Mouse (Mus musculus) MEL (cell line): ENCODE data around the gene Spata1. TPM values are rescaled to one million over a fixed set of nuclear protein-coding genes. Genes with fewer than 3 reads are reported as not detected.

Experiments used
- DNase-seq: peaks from one replicate; pipeline ENCODE4 v3.0.0; 2011; ENCODE audit warnings: low read depth, low spot score
- H3K27ac ChIP-seq: 2 replicates; pipeline ENCODE4 v1.5.1; 2012; ENCODE audit warnings: low read depth, mild to moderate bottlenecking, control low read depth, low read length, moderate library complexity; ENCODE audit not compliant: control insufficient read depth
- H3K27me3 ChIP-seq, 2 experiments: fragments of 150-350 bp in 1 of 2; sonication (generic) in 1 of 2; 2 replicates each; pipeline ENCODE4 v1.6.1; 2012; ENCODE audit warnings: low read length in 2 of 2, mild to moderate bottlenecking in 2 of 2, improper control_type of control experiment in 1 of 2, moderate library complexity in 1 of 2; ENCODE audit not compliant: insufficient read depth in 2 of 2, control insufficient read depth in 1 of 2
- H3K36me3 ChIP-seq, 2 experiments: 2 replicates each; pipeline ENCODE4 v1.6.1; 2012 to 2014; ENCODE audit warnings: low read length in 2 of 2, improper control_type of control experiment in 1 of 2, inconsistent platforms in 1 of 2, mild to moderate bottlenecking in 1 of 2; ENCODE audit not compliant: insufficient read depth in 2 of 2, control insufficient read depth in 1 of 2
- H3K4me1 ChIP-seq, 2 experiments: fragments of 150-350 bp in 1 of 2; sonication (generic) in 1 of 2; 2 replicates each; pipeline ENCODE4 v1.6.1; 2012; ENCODE audit warnings: low read length in 2 of 2, improper control_type of control experiment in 1 of 2, mild to moderate bottlenecking in 1 of 2; ENCODE audit not compliant: insufficient read depth in 2 of 2, control insufficient read depth in 1 of 2
- H3K4me3 ChIP-seq, 2 experiments: fragments of 150-350 bp in 1 of 2; sonication (generic) in 1 of 2; 2 replicates each; pipeline ENCODE4 v1.5.1; 2012; ENCODE audit warnings: low read depth in 2 of 2, low read length in 2 of 2, mild to moderate bottlenecking in 2 of 2, moderate library complexity in 2 of 2, control low read depth in 1 of 2, improper control_type of control experiment in 1 of 2; ENCODE audit not compliant: control insufficient read depth in 1 of 2, insufficient read depth in 1 of 2
- H3K79me2 ChIP-seq: 2 replicates; pipeline ENCODE4 v1.6.1; 2012; ENCODE audit warnings: mild to moderate bottlenecking, low read length, moderate library complexity; ENCODE audit not compliant: control insufficient read depth, poor library complexity, insufficient read depth
- H3K9ac ChIP-seq: 2 replicates; pipeline ENCODE4 v1.6.1; 2012; ENCODE audit warnings: low read depth, mild to moderate bottlenecking, control low read depth, low read length, moderate library complexity; ENCODE audit not compliant: control insufficient read depth, poor library complexity, severe bottlenecking
- H3K9me3 ChIP-seq: fragments of 150-350 bp; sonication (generic); replicated peaks from 2 replicates; pipeline ENCODE4 v1.6.1; 2012; ENCODE audit warnings: mild to moderate bottlenecking, low read length, improper control_type of control experiment, moderate library complexity; ENCODE audit not compliant: insufficient read depth
- BHLHE40 ChIP-seq: IDR thresholded peaks from 2 replicates; pipeline ENCODE4 v1.6.1; 2012; ENCODE audit warnings: low read depth, mild to moderate bottlenecking, inconsistent platforms, low read length, improper control_type of control experiment, borderline replicate concordance
- ELF1 ChIP-seq: IDR thresholded peaks from 2 replicates; pipeline ENCODE4 v1.6.1; 2014; ENCODE audit warnings: low read depth, mild to moderate bottlenecking, inconsistent platforms, low read length, improper control_type of control experiment, moderate library complexity
- GABPA ChIP-seq: IDR thresholded peaks from 2 replicates; pipeline ENCODE4 v1.6.1; 2012; ENCODE audit warnings: low read depth, mild to moderate bottlenecking, inconsistent platforms, low read length, improper control_type of control experiment, moderate library complexity
- MEF2A ChIP-seq: IDR thresholded peaks from 2 replicates; pipeline ENCODE4 v1.6.1; 2014; ENCODE audit warnings: low read depth, mild to moderate bottlenecking, inconsistent platforms, low read length, improper control_type of control experiment; ENCODE audit not compliant: poor library complexity, insufficient replicate concordance, severe bottlenecking; ENCODE audit errors: extremely low read depth
- NRF1 ChIP-seq: IDR thresholded peaks from 2 replicates; pipeline ENCODE4 v1.6.1; 2014; ENCODE audit warnings: low read depth, mild to moderate bottlenecking, inconsistent platforms, low read length, improper control_type of control experiment, moderate library complexity; ENCODE audit not compliant: poor library complexity, insufficient read depth, severe bottlenecking
- POLR2AphosphoS2 ChIP-seq: IDR thresholded peaks from 2 replicates; pipeline ENCODE4 v1.6.1; 2011; ENCODE audit warnings: low read length, improper control_type of control experiment
- POLR2AphosphoS5 ChIP-seq: IDR thresholded peaks from 2 replicates; pipeline ENCODE4 v1.6.1; 2012; ENCODE audit warnings: low read depth, borderline replicate concordance, mild to moderate bottlenecking, inconsistent platforms, low read length, moderate library complexity, mixed read lengths
- RCOR1 ChIP-seq: IDR thresholded peaks from 2 replicates; pipeline ENCODE4 v1.6.1; 2012; ENCODE audit warnings: low read depth, mild to moderate bottlenecking, inconsistent platforms, low read length, improper control_type of control experiment
- UBTF ChIP-seq: IDR thresholded peaks from 2 replicates; pipeline ENCODE4 v1.6.1; 2012; ENCODE audit warnings: low read depth, mild to moderate bottlenecking, inconsistent platforms, low read length, improper control_type of control experiment, moderate library complexity, borderline replicate concordance; ENCODE audit not compliant: insufficient read depth
- ZKSCAN1 ChIP-seq: IDR thresholded peaks from 2 replicates; pipeline ENCODE4 v1.6.1; 2012; ENCODE audit warnings: low read depth, mild to moderate bottlenecking, inconsistent platforms, low read length, improper control_type of control experiment, moderate library complexity
- ZNF384 ChIP-seq: IDR thresholded peaks from 2 replicates; pipeline ENCODE4 v1.6.1; 2012; ENCODE audit warnings: low read depth, mild to moderate bottlenecking, inconsistent platforms, low read length, improper control_type of control experiment
- polyA plus RNA-seq, 2 experiments: library from polyadenylated mRNA; stranded (reverse) in 1 of 2; unstranded in 1 of 2; fragments of >175 nt in 1 of 2; fragments of >200 nt in 1 of 2; gene quantifications; 2 replicates each; pipeline versions ENCODE4 v1.2.1 to v1.2.4; 2012; ENCODE audit warnings: low replicate concordance in 2 of 2, low read depth in 1 of 2; ENCODE audit not compliant: insufficient read length in 2 of 2, insufficient read depth in 1 of 2, missing spikeins in 1 of 2
- total RNA-seq: library from RNA; depleted of rRNA; stranded (reverse); fragments of 300-350 nt; gene quantifications from 2 replicates; pipeline ENCODE4 v1.2.3, GENCODE M21; 2012

Spata1 gene
- total and polyA plus RNA-seq, 3 experiments, result 1.1 to 1.9 TPM; not detected in 1

DNA sequence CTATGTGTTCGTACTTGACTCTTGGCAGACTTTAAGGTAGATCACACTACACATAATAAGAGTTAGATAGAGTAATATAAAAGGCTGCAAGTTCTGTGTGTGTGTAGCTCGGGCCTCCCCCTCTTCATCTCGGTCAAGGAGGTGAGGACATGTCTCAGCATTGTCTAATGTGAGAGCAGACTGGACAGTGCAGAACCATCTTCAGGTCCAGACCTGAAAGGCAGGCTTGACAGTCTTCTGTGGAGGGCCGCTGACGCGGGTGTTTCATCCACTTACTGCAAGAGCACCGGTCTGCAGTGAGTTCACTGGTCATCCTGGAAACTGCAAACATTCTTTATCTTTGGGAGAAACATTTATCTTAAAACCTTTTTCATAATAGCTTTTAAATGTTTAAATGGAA, 57.1 kb downstream of the Spata1 start:
- no peaks in the 10 kb centered on the region for H3K4me1 ChIP-seq
- H3K9me3 ChIP-seq, result no peaks in the 10 kb centered on the region
- no peak overlapping the region for H3K4me3 ChIP-seq
- no peak for TF ChIP-seq RCOR1
- no peak overlapping the region for H3K27ac ChIP-seq
- no peaks in the 10 kb centered on the region for H3K79me2 ChIP-seq
- no peaks in the 10 kb centered on the region for H3K27me3 ChIP-seq
- H3K9ac ChIP-seq, result no peak overlapping the region
- peaks cover 0 to 4% of the 10 kb centered on the region in 2 experiments; a peak in 2 of 4 replicates for H3K36me3 ChIP-seq
- no peak for DNase-seq

DNA sequence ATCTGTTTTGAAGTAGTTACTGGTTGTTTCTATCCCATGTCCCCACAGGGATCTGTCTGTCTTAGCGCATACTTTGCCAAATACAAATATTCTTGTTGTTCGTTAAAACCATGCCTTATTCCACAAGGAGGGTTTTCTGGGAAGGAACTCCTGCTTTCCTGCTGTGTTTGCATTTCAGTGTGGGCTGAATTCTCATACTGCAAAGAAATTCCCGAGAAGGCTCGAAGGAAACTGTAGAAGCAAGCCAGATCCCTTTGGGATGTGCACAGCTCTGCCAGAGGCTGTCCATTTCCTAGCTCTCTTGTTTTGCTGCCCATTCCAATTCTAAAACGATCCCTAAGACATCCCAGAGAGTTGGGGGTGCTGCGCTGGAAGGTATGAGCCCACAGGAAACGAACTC, 59.1 kb downstream of the Spata1 start:
- Histone ChIP-seq H3K9ac (no peak overlapping the region), H3K4me1 (no peaks in the 10 kb centered on the region), H3K79me2 (no peaks in the 10 kb centered on the region), H3K4me3 (no peak overlapping the region), H3K27me3 (no peaks in the 10 kb centered on the region), H3K9me3 (no peaks in the 10 kb centered on the region), H3K27ac (no peak overlapping the region), H3K36me3 (peaks cover 0 to 6% of the 10 kb centered on the region in 2 experiments; a peak in 2 of 4 replicates)
- no peak for DNase-seq
- TF ChIP-seq GABPA, result no peak
- no peak for TF ChIP-seq POLR2AphosphoS5
- TF ChIP-seq UBTF, result no peak

DNA sequence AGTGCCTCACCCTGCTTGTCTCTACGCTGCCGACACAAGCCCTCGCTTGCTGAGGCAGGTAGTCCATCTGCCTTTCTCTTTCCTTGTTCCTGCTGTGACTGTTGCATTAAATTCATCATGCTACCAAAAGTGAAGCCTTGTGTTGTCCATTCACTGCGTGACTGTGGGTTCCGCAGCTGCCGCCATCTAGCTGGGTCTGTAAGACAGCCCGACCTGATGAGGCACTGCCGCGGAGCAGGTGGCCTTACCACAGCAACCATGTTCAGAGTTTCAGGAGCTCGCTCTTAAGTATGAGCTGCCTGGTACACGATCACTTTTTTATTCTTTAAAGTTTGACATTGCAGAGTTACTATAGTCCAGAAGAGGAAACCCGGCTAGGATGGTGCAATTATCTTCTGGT, 59.5 kb downstream of the Spata1 start:
- TF ChIP-seq ELF1, result no peak
- TF ChIP-seq ZKSCAN1, result no peak
- no peak for TF ChIP-seq POLR2AphosphoS2
- no peak for TF ChIP-seq MEF2A
- TF ChIP-seq BHLHE40, result no peak
- TF ChIP-seq NRF1, result no peak
- no peak for TF ChIP-seq ZNF384
- Histone ChIP-seq H3K4me1 (no peaks in the 10 kb centered on the region), H3K27ac (no peak overlapping the region), H3K79me2 (no peaks in the 10 kb centered on the region), H3K9ac (no peak overlapping the region), H3K27me3 (no peaks in the 10 kb centered on the region), H3K4me3 (no peak overlapping the region), H3K36me3 (peaks cover 0 to 6% of the 10 kb centered on the region in 2 experiments; a peak in 2 of 4 replicates), H3K9me3 (no peaks in the 10 kb centered on the region)
- no peak for DNase-seq
